Mouse (Mus musculus) bone marrow macrophage, adult 2 months (primary cell): Measurements from ENCODE around the gene Bcorl1.

Experiments
- CTCF ChIP-seq: IDR thresholded peaks from 2 replicates; pipeline ENCODE4 v1.5.1; 2012; ENCODE audit warnings: low read depth, mild to moderate bottlenecking, low read length, moderate library complexity
- POLR2A ChIP-seq: IDR thresholded peaks from 2 replicates; pipeline ENCODE4 v1.6.1; 2012; ENCODE audit warnings: mild to moderate bottlenecking, low read depth, low read length, borderline replicate concordance

- TF ChIP-seq CTCF (no peak), POLR2A (no peak)
Observed at GRCm38 (mm10) chrX:48424583-48424982, 83.4 kb downstream of the Bcorl1 start.
